Mouse (Mus musculus) stomach, postnatal 0 days (tissue): ENCODE measurements around the gene Pbx3. TPM values are rescaled to one million over a fixed set of nuclear protein-coding genes. Genes with fewer than 3 reads are reported as not detected.

Experiments used
- ATAC-seq: fragments of 200-750 bp; cut with Nextera tagmentation; 2 replicates; pipeline ENCODE4 v1.8.0; 2017; ENCODE audit not compliant: low FRiP score, low TSS enrichment
- DNase-seq: peaks from one replicate; pipeline ENCODE4 v3.0.0-alpha.2; 2016; ENCODE audit warnings: low spot score
- H3K27ac ChIP-seq: fragments of 300-500 bp; sonication (generic); replicated peaks from 2 replicates; pipeline ENCODE4 v1.5.1; 2014; ENCODE audit warnings: mild to moderate bottlenecking, control low read depth
- H3K27me3 ChIP-seq: fragments of 300-500 bp; sonication (generic); 2 replicates; pipeline ENCODE4 v1.6.1; 2014; ENCODE audit warnings: low read length; ENCODE audit not compliant: control insufficient read depth, insufficient read depth
- H3K36me3 ChIP-seq: fragments of 300-500 bp; sonication (generic); 2 replicates; pipeline ENCODE4 v1.6.1; 2014; ENCODE audit warnings: low read length, mixed read lengths; ENCODE audit not compliant: control insufficient read depth, insufficient read depth
- H3K4me1 ChIP-seq: fragments of 300-500 bp; sonication (generic); replicated peaks from 2 replicates; pipeline ENCODE4 v1.6.1; 2014; ENCODE audit warnings: antibody characterized with exemption; ENCODE audit not compliant: control insufficient read depth, insufficient read depth
- H3K4me2 ChIP-seq: fragments of 300-500 bp; sonication (generic); replicated peaks from 2 replicates; pipeline ENCODE4 v1.6.1; 2014; ENCODE audit warnings: low read depth, mild to moderate bottlenecking, control low read depth, moderate library complexity
- H3K4me3 ChIP-seq: fragments of 300-500 bp; sonication (generic); 2 replicates; pipeline ENCODE4 v1.5.1; 2014; ENCODE audit warnings: low read depth, low read length, control low read depth
- H3K9ac ChIP-seq: fragments of 300-500 bp; sonication (generic); 2 replicates; pipeline ENCODE4 v1.6.1; 2014; ENCODE audit warnings: mild to moderate bottlenecking, low read length, control low read depth, mixed read lengths
- H3K9me3 ChIP-seq: fragments of 300-500 bp; sonication (generic); 2 replicates; pipeline ENCODE4 v1.6.1; 2016; ENCODE audit warnings: low read length; ENCODE audit not compliant: control insufficient read depth
- CTCF ChIP-seq: IDR thresholded peaks from 2 replicates; pipeline ENCODE4 v1.5.1; 2016; ENCODE audit warnings: antibody characterized with exemption, low read depth, mild to moderate bottlenecking, moderate library complexity
- EP300 ChIP-seq: optimal IDR thresholded peaks from 2 replicates; pipeline ENCODE3; 2016; ENCODE audit warnings: antibody characterized with exemption
- WGBS: fragments of 180-500 bp; shearing (Covaris S2); extraction: QIAGEN DNeasy Blood & Tissue Kit; methylation state at CpG from one replicate; pipeline ENCODE4 v1.1.7; 2014; 5-methylcytosine and 5-hydroxymethylcytosine counted together
- polyA plus RNA-seq: library from polyadenylated mRNA; unstranded; fragments of >200 nt; fragmentation: Nextera tagmentation; extraction: Ambion mirVana; gene quantifications from 2 replicates; pipeline ENCODE4 v1.2.1, GENCODE M21; 2015

Pbx3 gene
- polyA plus RNA-seq, 1 experiment from 2014 or later = 11.6 TPM

DNA sequence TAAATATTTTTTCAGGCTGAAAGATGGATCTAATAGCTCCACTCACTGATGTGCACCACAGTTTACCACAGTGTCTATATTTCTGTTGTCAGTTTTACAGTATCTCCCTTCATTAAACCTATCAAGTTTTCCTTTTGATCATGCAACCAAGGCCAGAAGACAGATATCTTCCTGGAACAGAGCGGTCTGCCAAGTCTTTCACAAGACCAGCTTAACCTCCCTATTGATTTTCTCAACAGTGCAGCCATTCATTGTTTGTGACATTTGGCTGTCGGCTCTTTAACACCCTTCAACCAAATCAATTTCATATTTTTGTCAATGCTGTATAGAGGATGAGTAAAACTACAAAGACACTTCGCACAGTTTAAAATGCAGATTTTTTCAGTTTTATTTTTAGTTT, 91.9 kb downstream of the Pbx3 start:
- no peak for ATAC-seq

DNA sequence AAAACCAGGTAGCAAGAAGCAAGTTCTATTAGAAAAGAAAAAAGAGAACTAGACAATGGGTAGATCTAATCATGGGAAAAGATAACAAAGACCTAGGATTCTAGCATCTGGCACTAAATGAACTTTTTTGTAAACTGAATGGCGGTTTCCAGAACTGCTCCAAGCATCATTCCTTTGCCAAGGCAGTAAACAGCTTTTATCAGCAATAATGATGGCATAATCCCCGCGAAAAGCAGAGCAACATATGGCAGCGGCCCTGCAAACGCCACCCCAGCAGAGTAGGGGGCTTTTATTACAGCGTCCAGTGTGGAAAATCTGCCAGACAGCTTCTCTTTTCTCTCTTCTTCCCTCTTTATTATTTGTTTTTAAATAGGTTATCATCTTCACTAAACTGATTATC, 93.2 kb downstream of the Pbx3 start:
- Histone ChIP-seq H3K4me1 (no peaks in the 10 kb centered on the region), H3K9ac (no peak overlapping the region), H3K36me3 (no peaks in the 10 kb centered on the region), H3K4me3 (no peak overlapping the region), H3K27ac (no peak overlapping the region), H3K27me3 (no peaks in the 10 kb centered on the region), H3K9me3 (no peaks in the 10 kb centered on the region), H3K4me2 (no peak overlapping the region)
- TF ChIP-seq EP300 (no peak), CTCF (no peak)
- no peak for ATAC-seq
- WGBS = 56% methylated on average over 6 of the region's 6 CpGs
- no peak for DNase-seq

More for the DNA sequence above, 91.9 kb downstream of the Pbx3 start:
- Histone ChIP-seq H3K9me3 (no peaks in the 10 kb centered on the region), H3K4me3 (no peak overlapping the region), H3K4me1 (no peaks in the 10 kb centered on the region), H3K4me2 (no peak overlapping the region), H3K9ac (no peak overlapping the region), H3K27ac (no peak overlapping the region), H3K36me3 (no peaks in the 10 kb centered on the region), H3K27me3 (no peaks in the 10 kb centered on the region)
- 72% methylated on average over 3 of the region's 3 CpGs for WGBS
- TF ChIP-seq CTCF = no peak
- TF ChIP-seq EP300 = no peak
- no peak for DNase-seq

DNA sequence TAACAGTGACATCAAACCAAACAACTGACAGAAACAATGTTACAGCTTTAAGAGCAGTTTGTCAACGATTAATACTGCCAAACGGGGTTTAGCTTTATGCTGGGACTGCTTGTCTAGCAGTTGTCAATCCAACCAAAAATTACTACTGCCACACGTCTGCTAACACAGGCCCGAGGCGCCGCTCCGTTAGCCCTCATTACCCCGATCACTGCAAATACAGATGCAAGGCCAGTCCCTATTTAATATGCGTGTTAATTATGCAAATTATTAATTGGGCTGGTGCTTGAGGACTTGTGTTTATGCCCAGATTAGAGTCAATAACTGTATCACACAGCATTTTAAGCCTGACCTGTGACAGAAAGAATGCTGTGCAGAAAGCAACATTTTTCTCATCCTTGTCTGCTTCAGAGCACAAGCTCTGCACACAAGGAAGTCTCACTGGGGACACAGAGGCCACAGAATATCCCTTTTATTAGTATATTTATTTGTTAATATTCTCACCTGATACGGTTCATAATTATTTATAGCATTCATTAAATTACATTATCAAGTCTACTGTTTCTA, 97.2 kb downstream of the Pbx3 start:
- no peak overlapping the region for H3K27ac ChIP-seq
- no peaks in the 10 kb centered on the region for H3K36me3 ChIP-seq
- DNase-seq (no peak), ATAC-seq (no peak)
- no peaks in the 10 kb centered on the region for H3K4me1 ChIP-seq
- no peaks in the 10 kb centered on the region for H3K9me3 ChIP-seq
- TF ChIP-seq EP300 (no peak), CTCF (no peak)
- WGBS = 88% methylated on average over 10 of the region's 10 CpGs
- H3K4me3 ChIP-seq = no peak overlapping the region
- no peaks in the 10 kb centered on the region for H3K27me3 ChIP-seq
- no peak overlapping the region for H3K9ac ChIP-seq
- no peak overlapping the region for H3K4me2 ChIP-seq

DNA sequence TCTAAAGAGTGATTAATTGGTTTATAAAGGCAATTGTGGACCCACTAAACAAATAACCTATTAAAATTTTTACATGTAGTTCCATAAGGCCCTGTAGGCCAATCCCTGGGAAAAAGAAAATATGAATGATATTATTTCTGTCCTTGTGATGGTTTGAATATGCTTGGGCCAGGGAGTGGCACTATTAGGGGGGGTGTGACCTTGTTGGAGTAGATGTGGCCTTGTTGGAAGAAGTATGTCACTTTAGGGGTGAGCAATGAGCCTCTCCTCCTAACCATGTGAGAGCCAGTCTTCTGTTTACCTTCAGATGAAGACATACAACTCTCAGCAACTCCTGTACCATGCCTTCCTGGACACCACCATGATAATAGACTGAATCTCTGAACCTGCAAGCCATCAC, 110.9 kb downstream of the Pbx3 start:
- DNase-seq (no peak), ATAC-seq (no peak; the same call in 1 of the 2 replicates)
- no peaks in the 10 kb centered on the region for H3K4me1 ChIP-seq
- no peaks in the 10 kb centered on the region for H3K36me3 ChIP-seq
- H3K27me3 ChIP-seq = no peaks in the 10 kb centered on the region
- no peak overlapping the region for H3K4me2 ChIP-seq
- no peaks in the 10 kb centered on the region for H3K9me3 ChIP-seq
- TF ChIP-seq EP300 (no peak), CTCF (no peak)
- no peak overlapping the region for H3K9ac ChIP-seq
- no peak overlapping the region for H3K4me3 ChIP-seq
- H3K27ac ChIP-seq = no peak overlapping the region

DNA sequence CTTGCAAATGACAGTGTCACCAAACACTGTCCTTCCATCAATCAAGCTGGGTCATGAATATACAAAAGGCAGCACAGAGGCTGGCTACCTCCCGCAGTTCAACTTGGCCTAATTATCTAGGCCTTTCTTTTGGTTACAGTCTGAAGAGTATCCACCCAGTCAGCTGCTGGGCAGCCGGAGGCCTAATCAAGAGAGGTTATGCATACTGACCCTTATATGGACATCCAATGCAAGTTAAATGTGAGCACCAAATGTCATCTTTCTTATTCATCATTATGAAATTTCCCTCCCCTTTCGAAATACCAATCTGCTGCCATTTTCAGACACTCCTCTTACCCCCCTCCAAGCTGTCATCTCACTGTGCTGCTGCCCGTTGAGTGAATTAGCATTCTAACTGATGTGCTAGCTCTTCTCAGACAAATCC, 112.3 kb downstream of the Pbx3 start:
- 68% methylated on average over 4 of the region's 4 CpGs for whole genome bisulfite sequencing
- Histone ChIP-seq H3K9me3 (no peaks in the 10 kb centered on the region), H3K27me3 (no peaks in the 10 kb centered on the region), H3K4me3 (no peak overlapping the region), H3K36me3 (no peaks in the 10 kb centered on the region), H3K4me1 (no peaks in the 10 kb centered on the region), H3K9ac (no peak overlapping the region), H3K27ac (no peak overlapping the region), H3K4me2 (no peak overlapping the region)
- no peak for ATAC-seq
- no peak for TF ChIP-seq CTCF
- TF ChIP-seq EP300 = no peak
- DNase-seq = no peak

DNA sequence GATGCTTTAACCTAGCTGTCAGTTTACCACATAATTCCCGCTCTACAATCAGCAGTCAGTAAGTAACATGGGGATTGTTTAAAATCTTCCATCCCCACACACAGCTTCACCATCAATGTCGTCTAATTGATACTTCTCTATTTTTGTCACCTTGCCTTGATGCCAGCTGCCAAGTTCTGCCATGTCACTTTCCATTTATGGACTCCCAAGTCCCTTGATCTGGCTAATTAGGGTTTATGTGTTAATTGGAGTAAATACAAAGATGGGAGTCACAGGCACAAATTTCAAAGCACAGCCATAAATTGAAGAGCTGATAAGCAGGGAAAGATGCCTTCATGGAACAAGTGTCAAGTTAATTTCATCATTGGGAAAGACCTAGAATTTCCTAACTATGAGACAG, 114.7 kb downstream of the Pbx3 start:
- 68% methylated on average over 2 of the region's 2 CpGs for WGBS

More for the DNA sequence above, 114.7 kb downstream of the Pbx3 start:
- Histone ChIP-seq H3K27ac (no peak overlapping the region), H3K9ac (no peak overlapping the region), H3K36me3 (no peaks in the 10 kb centered on the region), H3K4me2 (no peak overlapping the region), H3K4me3 (no peak overlapping the region), H3K4me1 (no peaks in the 10 kb centered on the region), H3K9me3 (no peaks in the 10 kb centered on the region), H3K27me3 (no peaks in the 10 kb centered on the region)
- DNase-seq (no peak), ATAC-seq (no peak)
- TF ChIP-seq EP300 (no peak), CTCF (no peak)
